Mouse (Mus musculus) cortical plate, adult 2 months (tissue): ENCODE data around the gene Uqcrq.

Source experiments
- CTCF ChIP-seq: fragments of 200-500 bp; IDR thresholded peaks from 2 replicates; pipeline ENCODE4 v1.5.1; 2011; ENCODE audit warnings: mild to moderate bottlenecking, control low read depth, low read length; ENCODE audit not compliant: insufficient read depth; ENCODE audit errors: extremely low read depth
- POLR2A ChIP-seq: fragments of 200-500 bp; IDR thresholded peaks from 2 replicates; pipeline ENCODE4 v1.6.1; 2011; ENCODE audit warnings: mild to moderate bottlenecking, low read length, control low read depth; ENCODE audit not compliant: insufficient read depth; ENCODE audit errors: extremely low read depth

DNA sequence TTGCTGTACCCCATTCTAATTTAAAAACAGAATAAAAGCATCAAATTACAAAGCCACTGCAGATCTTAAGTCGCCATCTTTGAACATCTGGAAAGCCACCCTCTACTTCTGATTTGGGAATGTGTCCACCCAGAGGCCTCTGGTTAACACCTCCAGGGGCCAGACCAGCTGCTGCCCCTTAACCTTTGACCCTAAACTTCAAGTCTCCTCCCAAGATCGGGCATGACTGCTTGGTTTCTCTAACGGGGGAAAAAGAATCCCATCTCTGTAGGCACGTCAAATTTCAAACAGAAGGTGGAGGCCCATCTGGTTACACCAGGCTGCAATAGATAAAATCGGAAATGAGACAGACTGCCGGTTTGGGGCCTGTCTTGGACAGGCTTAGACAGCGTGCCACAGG, 47.2 kb upstream of the Uqcrq start:
- TF ChIP-seq CTCF (no peak), POLR2A (no peak)
